Mouse (Mus musculus): ENCODE data around the gene Irgc1. TPM values are rescaled to one million over a fixed set of nuclear protein-coding genes. Genes with fewer than 3 reads are reported as not detected.

Gene Irgc1
- polyA plus RNA-seq, 1 experiment, result not detected

DNA sequence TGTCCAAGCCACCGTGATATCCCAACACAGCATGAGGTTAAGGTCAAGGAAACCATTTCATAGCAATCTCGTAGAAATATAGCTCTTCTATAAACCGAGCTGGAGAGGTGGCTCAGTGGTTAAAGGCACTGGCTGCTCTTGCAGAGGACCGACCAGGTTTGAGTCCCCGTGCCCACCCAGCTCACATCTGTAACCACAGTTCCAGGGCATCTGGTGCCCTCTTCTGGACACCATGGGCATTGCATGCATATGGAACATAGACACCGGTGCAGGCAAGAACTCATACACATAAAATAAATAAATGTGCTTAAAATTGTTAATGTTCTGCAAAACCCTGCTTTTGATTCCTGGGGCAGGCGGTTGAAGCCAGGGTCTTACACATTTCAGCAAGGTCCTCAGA is 20.8 kb upstream of the Irgc1 start:
- Histone ChIP-seq H3K4me1 (ENCODE audit: control insufficient read depth, insufficient read depth, low read length) (peaks cover 1% of the 10 kb centered on the region; the same call in 1 of the 2 replicates), H3K27ac (ENCODE audit: insufficient read depth, low read depth, low read length) (no peak overlapping the region), H3K4me3 (ENCODE audit: insufficient read depth, low read length) (no peak overlapping the region)
- TF ChIP-seq POLR2A (IDR thresholded peaks at IDR 0.05; ENCODE audit: borderline replicate concordance, low read depth, low read length) (no peak), CTCF (IDR thresholded peaks at IDR 0.05; ENCODE audit: low read depth, low read length) (peak; percentile 82)

DNA sequence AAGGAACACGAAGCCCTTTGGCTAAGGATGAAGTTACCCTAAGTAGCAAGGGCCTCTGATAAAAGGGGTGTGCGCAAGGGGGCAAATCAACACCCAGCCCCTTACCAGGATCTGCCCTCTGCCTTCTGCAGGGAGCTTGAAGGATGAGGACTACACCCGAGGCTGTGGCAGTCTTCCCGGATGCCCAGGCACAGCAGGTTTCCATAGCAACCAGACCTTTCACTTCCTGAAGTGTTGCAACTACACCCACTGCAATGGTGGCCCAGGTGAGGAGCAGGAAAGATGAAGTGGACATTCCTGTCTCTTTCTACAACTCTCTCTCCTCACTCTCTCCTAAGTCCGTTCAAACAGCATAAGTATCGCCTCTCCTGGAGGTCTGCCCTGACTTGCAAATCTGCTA is 20.3 kb upstream of the Irgc1 start:
- no peak overlapping the region for H3K27ac ChIP-seq (ENCODE audit: insufficient read depth, low read depth, low read length)
- H3K4me3 ChIP-seq (ENCODE audit: insufficient read depth, low read length), result no peak overlapping the region
- no peak for TF ChIP-seq CTCF (IDR thresholded peaks at IDR 0.05; ENCODE audit: low read depth, low read length)
- TF ChIP-seq POLR2A (IDR thresholded peaks at IDR 0.05; ENCODE audit: borderline replicate concordance, low read depth, low read length), result no peak
- H3K4me1 ChIP-seq (ENCODE audit: control insufficient read depth, insufficient read depth, low read length), result peaks cover 6% of the 10 kb centered on the region

GRCm38 (mm10) chr7:24470356-24470755 is 18.3 kb upstream of the Irgc1 start:
- TF ChIP-seq CTCF (IDR thresholded peaks at IDR 0.05; ENCODE audit: low read depth, low read length) (no peak), POLR2A (IDR thresholded peaks at IDR 0.05; ENCODE audit: borderline replicate concordance, low read depth, low read length) (no peak)
- no peak overlapping the region for H3K4me3 ChIP-seq (ENCODE audit: insufficient read depth, low read length)
- H3K27ac ChIP-seq (ENCODE audit: insufficient read depth, low read depth, low read length), result no peak overlapping the region
- H3K4me1 ChIP-seq (ENCODE audit: control insufficient read depth, insufficient read depth, low read length), result peaks cover 18% of the 10 kb centered on the region

- no peak overlapping the region for H3K27ac ChIP-seq (ENCODE audit: insufficient read depth, low read depth, low read length)
- peak; percentile 67 for TF ChIP-seq CTCF (IDR thresholded peaks at IDR 0.05; ENCODE audit: low read depth, low read length)
- TF ChIP-seq POLR2A (IDR thresholded peaks at IDR 0.05; ENCODE audit: borderline replicate concordance, low read depth, low read length), result no peak
- H3K4me1 ChIP-seq (ENCODE audit: control insufficient read depth, insufficient read depth, low read length), result peaks cover 24% of the 10 kb centered on the region
- H3K4me3 ChIP-seq (ENCODE audit: insufficient read depth, low read length), result no peak overlapping the region
Observed at GRCm38 (mm10) chr7:24469126-24469525, 17.0 kb upstream of the Irgc1 start.

GRCm38 (mm10) chr7:24467886-24468285 is 15.8 kb upstream of the Irgc1 start:
- H3K4me1 ChIP-seq (ENCODE audit: control insufficient read depth, insufficient read depth, low read length), result peaks cover 24% of the 10 kb centered on the region
- H3K27ac ChIP-seq (ENCODE audit: insufficient read depth, low read depth, low read length), result no peak overlapping the region
- TF ChIP-seq POLR2A (IDR thresholded peaks at IDR 0.05; ENCODE audit: borderline replicate concordance, low read depth, low read length) (no peak), CTCF (IDR thresholded peaks at IDR 0.05; ENCODE audit: low read depth, low read length) (no peak)
- H3K4me3 ChIP-seq (ENCODE audit: insufficient read depth, low read length), result no peak overlapping the region

- H3K4me3 ChIP-seq (ENCODE audit: insufficient read depth, low read length), result no peak overlapping the region
- TF ChIP-seq POLR2A (IDR thresholded peaks at IDR 0.05; ENCODE audit: borderline replicate concordance, low read depth, low read length), result no peak
- no peak for TF ChIP-seq CTCF (IDR thresholded peaks at IDR 0.05; ENCODE audit: low read depth, low read length)
- H3K27ac ChIP-seq (ENCODE audit: insufficient read depth, low read depth, low read length), result no peak overlapping the region
- H3K4me1 ChIP-seq (ENCODE audit: control insufficient read depth, insufficient read depth, low read length), result peaks cover 27% of the 10 kb centered on the region
Observed at GRCm38 (mm10) chr7:24466835-24467234, 14.7 kb upstream of the Irgc1 start.

DNA sequence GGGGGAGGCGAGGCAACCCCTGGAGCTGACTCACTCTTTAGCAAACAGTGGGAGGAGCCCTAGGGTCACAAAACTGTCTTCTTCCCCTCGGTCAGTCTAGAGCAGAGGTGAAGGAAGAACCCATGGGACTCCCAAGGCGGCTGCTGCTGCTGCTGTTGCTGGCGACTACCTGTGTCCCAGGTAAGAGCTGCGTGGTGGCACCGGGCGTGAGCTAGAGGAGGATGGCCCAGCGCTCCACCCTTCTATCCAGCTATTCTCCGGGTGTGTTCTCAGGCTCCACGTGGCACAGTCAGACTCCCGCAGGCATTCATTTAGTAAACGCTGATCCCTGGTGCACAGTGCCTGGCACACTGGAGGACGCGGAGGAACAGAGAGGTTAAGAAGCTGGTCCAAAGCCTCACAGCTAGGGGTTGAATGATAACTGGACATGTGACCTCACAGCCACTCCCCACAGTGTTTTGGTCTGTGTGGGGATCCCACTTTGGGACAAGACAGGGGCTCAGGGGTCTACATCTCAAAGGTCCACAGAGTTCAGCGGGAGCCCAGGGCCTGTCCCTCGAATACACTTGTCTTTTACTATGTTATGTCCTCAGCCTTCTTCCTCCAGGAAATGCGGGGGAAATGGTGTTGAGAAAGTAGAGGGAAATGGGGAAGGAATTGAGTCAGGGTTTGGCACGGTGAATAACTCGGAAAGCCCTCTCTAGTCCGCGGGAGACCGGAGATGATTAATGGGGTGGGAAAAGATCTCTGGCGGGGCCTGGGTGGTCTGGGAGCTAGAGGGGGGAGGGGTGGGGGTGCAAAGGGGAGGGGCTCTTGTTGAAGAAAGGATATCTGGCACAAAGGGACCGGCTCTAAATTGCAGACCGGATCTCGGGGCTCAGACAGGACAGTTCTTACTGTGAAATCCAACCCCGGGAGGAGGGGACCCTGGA is 10.6 kb upstream of the Irgc1 start, which contains the start of gene Plaur:
Gene Plaur, plus strand, starts transcription at position 97 of the 932 bp plus-strand sequence.
- TF ChIP-seq CTCF (IDR thresholded peaks at IDR 0.05; ENCODE audit: low read depth, low read length) (no peak), POLR2A (IDR thresholded peaks at IDR 0.05; ENCODE audit: borderline replicate concordance, low read depth, low read length) (no peak)
- Histone ChIP-seq H3K27ac (ENCODE audit: insufficient read depth, low read depth, low read length) (peak within 1 kb of the TSS; percentile 80), H3K4me1 (ENCODE audit: control insufficient read depth, insufficient read depth, low read length) (peaks cover 54% of the 10 kb centered on the region), H3K4me3 (ENCODE audit: insufficient read depth, low read length) (peak within 1 kb of the TSS; percentile 66)

DNA sequence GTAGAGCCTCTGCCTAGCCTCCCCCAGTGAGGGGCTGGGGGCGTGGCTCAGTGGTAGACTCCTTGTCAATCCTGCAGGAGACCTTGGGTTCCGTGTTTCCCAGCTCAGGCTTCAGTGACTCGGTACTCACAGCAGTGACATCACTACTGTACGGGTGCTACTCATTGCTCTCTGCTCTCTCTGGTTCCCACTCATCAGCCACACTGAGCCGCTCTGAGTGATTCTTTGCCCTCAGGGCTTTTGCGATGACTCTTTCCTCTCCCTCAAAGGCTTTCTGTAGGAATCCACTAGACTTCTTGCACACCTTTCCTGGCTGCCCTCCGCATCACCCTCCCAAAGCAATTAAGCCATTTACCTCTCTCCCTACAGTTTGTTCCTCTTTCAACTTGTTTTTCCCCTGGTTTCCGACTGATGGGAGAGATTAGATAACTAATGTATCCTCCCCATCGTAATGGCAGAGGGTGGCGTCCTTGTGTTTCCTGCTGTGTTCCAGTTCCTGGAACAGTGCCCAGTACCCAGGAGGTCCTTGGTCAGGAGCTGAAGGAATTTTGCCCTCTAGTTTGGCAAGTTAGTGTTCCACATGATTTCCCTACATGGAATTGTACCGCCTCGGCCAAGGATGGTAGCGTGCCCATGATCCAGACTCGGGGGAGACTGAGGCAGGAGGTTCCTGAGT is 9.4 kb upstream of the Irgc1 start:
- Histone ChIP-seq H3K4me3 (ENCODE audit: insufficient read depth, low read length) (no peak overlapping the region; the same call in 1 of the 2 replicates), H3K4me1 (ENCODE audit: control insufficient read depth, insufficient read depth, low read length) (peaks cover 48% of the 10 kb centered on the region), H3K27ac (ENCODE audit: insufficient read depth, low read depth, low read length) (0 out of 2 replicates have a peak overlapping the region, but pooled peaks have one; percentile 4)
- TF ChIP-seq CTCF (IDR thresholded peaks at IDR 0.05; ENCODE audit: low read depth, low read length), result no peak
- TF ChIP-seq POLR2A (IDR thresholded peaks at IDR 0.05; ENCODE audit: borderline replicate concordance, low read depth, low read length), result no peak

- no peak overlapping the region for H3K4me3 ChIP-seq (ENCODE audit: insufficient read depth, low read length)
- TF ChIP-seq CTCF (IDR thresholded peaks at IDR 0.05; ENCODE audit: low read depth, low read length) (no peak), POLR2A (IDR thresholded peaks at IDR 0.05; ENCODE audit: borderline replicate concordance, low read depth, low read length) (no peak)
- peaks cover 46% of the 10 kb centered on the region for H3K4me1 ChIP-seq (ENCODE audit: control insufficient read depth, insufficient read depth, low read length)
- H3K27ac ChIP-seq (ENCODE audit: insufficient read depth, low read depth, low read length), result no peak overlapping the region
Observed at GRCm38 (mm10) chr7:24459843-24460242, 7.7 kb upstream of the Irgc1 start.

DNA sequence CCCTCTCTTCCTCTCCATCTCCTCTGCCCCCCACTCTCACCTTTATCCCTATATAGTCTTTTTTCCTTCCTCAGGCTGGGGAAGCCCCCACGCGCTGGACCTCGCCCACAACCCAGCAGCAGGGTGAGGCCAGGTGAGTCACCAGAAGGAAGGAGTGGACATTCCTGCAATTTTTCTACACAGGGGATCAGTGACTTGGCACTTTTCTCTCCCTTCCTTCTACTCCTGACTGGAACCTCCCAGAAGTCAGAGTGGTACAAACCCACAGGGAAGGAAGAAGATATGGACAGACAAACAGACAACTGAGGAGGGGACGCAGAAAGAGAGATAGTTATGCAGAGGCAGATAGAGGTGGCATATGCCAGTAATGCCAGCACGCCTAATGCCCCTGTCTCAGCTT is 7.3 kb upstream of the Irgc1 start:
- Histone ChIP-seq H3K27ac (ENCODE audit: insufficient read depth, low read depth, low read length) (no peak overlapping the region), H3K4me3 (ENCODE audit: insufficient read depth, low read length) (no peak overlapping the region), H3K4me1 (ENCODE audit: control insufficient read depth, insufficient read depth, low read length) (peaks cover 43% of the 10 kb centered on the region)
- TF ChIP-seq POLR2A (IDR thresholded peaks at IDR 0.05; ENCODE audit: borderline replicate concordance, low read depth, low read length) (no peak), CTCF (IDR thresholded peaks at IDR 0.05; ENCODE audit: low read depth, low read length) (no peak)

Data from bone marrow macrophage, adult 2 months (primary cell).